In genomic region chrX:109047773-109048172, GRCm38 (mm10) we compare ENCODE assay signal across 31 mouse cellular contexts.
"Had no signal": no experiment of that assay in that cellular context is flagged by ENCODE, and none has a peak within 500 bp of the region (broad histone marks: within the 10 kb centered on the region; RNA-seq: fewer than 3 reads in every experiment).

No protein-coding gene starts in this region.

- H3K9me3 ChIP-seq: heart, embryonic 10.5 days; heart, embryonic 12.5 days; heart, embryonic 13.5 days; heart, embryonic 15.5 days; hindbrain, embryonic 10.5 days; hindbrain, embryonic 12.5 days; hindbrain, embryonic 13.5 days; hindbrain, embryonic 15.5 days; intestine, embryonic 15.5 days; kidney, embryonic 15.5 days had no signal

- H3K27me3 ChIP-seq: heart, embryonic 12.5 days; heart, embryonic 13.5 days; heart, embryonic 15.5 days; hindbrain, embryonic 12.5 days; hindbrain, embryonic 13.5 days; hindbrain, embryonic 15.5 days; intestine, embryonic 15.5 days; kidney, embryonic 15.5 days had no signal

- H3K4me1 ChIP-seq: heart, embryonic 10.5 days; heart, embryonic 12.5 days; heart, embryonic 13.5 days; heart, embryonic 15.5 days; hindbrain, embryonic 10.5 days; hindbrain, embryonic 12.5 days; hindbrain, embryonic 13.5 days; hindbrain, embryonic 15.5 days; intestine, embryonic 15.5 days; kidney, embryonic 15.5 days had no signal

- H3K36me3 ChIP-seq: heart, embryonic 10.5 days; heart, embryonic 12.5 days; heart, embryonic 13.5 days; heart, embryonic 15.5 days; hindbrain, embryonic 10.5 days; hindbrain, embryonic 12.5 days; hindbrain, embryonic 13.5 days; hindbrain, embryonic 15.5 days; intestine, embryonic 15.5 days; kidney, embryonic 15.5 days had no signal

- DNase-seq: heart, postnatal 10 days; heart, postnatal 14 days; heart, postnatal 36 days; heart, postnatal 4 days; kidney, adult 11 months; kidney, adult 18-20 months; kidney, adult 2 months; kidney, adult 8-10 months; kidney, adult 9 months; kidney, postnatal 10 days; kidney, postnatal 14 days; kidney, postnatal 25 days; kidney, postnatal 36 days; kidney, postnatal 4 days; layer of hippocampus, adult 9-11 months; layer of hippocampus, postnatal 36 days had no signal

- H3K9ac ChIP-seq: heart, embryonic 12.5 days; heart, embryonic 13.5 days; heart, embryonic 15.5 days; hindbrain, embryonic 12.5 days; hindbrain, embryonic 13.5 days; hindbrain, embryonic 14.5 days; hindbrain, embryonic 15.5 days; intestine, embryonic 15.5 days; kidney, embryonic 15.5 days had no signal

- H3K27ac ChIP-seq: heart, embryonic 10.5 days; heart, embryonic 13.5 days; heart, embryonic 15.5 days; hindbrain, embryonic 10.5 days; hindbrain, embryonic 12.5 days; hindbrain, embryonic 13.5 days; hindbrain, embryonic 14.5 days; hindbrain, embryonic 15.5 days; hindbrain, postnatal 0 days; intestine, embryonic 15.5 days; kidney, embryonic 15.5 days; kidney, postnatal 0 days; layer of hippocampus, adult 2 months; left cerebral cortex, adult 2 months had no signal

- H3K4me3 ChIP-seq: heart, embryonic 10.5 days; heart, embryonic 12.5 days; heart, embryonic 13.5 days; heart, embryonic 15.5 days; hindbrain, embryonic 10.5 days; hindbrain, embryonic 12.5 days; hindbrain, embryonic 13.5 days; hindbrain, embryonic 15.5 days; intestine, embryonic 15.5 days; kidney, embryonic 15.5 days; layer of hippocampus, adult 2 months; left cerebral cortex, adult 2 months had no signal
